Mouse (Mus musculus) embryonic facial prominence, embryonic 12.5 days (tissue): ENCODE measurements around the gene Scaf4. TPM values are rescaled to one million over a fixed set of nuclear protein-coding genes. Genes with fewer than 3 reads are reported as not detected.

ENCODE experiments used
- polyA plus RNA-seq: library from polyadenylated mRNA; unstranded; fragments of >200 nt; fragmentation: Nextera tagmentation; extraction: Ambion mirVana; gene quantifications from 2 replicates; pipeline ENCODE4 v1.2.1, GENCODE M21; 2016

The Scaf4 gene
- polyA plus RNA-seq, 1 experiment from 2014 or later, result 32.3 TPM

Other genes with a start within 250 kb of the Scaf4 start
- 38.9 and 39.1 TPM in 2 replicates for gene Tiam1, start 140.7 kb downstream of the Scaf4 start, polyA plus RNA-seq
- 976 and 1,009 TPM in 2 replicates for gene Sod1, start 63.7 kb downstream of the Scaf4 start, polyA plus RNA-seq
- 23.8 and 25.0 TPM in 2 replicates for gene Hunk, start 101.5 kb upstream of the Scaf4 start, polyA plus RNA-seq